Mouse (Mus musculus) cerebellum, adult 2 months (tissue): ENCODE measurements around the gene Rab14. TPM values are rescaled to one million over a fixed set of nuclear protein-coding genes. Genes with fewer than 3 reads are reported as not detected.

ENCODE experiments used
- DNase-seq, 2 experiments: peaks; one replicate each; pipeline ENCODE4 v3.0.0; 2021
- H3K27ac ChIP-seq: fragments of 200-500 bp; 2 replicates; pipeline ENCODE4 v1.5.1; 2012; ENCODE audit warnings: low read length, control low read depth, inconsistent platforms; ENCODE audit not compliant: insufficient read depth
- H3K27me3 ChIP-seq: fragments of 200-500 bp; 2 replicates; pipeline ENCODE4 v1.6.1; 2012; ENCODE audit warnings: inconsistent platforms, mild to moderate bottlenecking, low read length, moderate library complexity; ENCODE audit not compliant: control insufficient read depth, insufficient read depth
- H3K4me1 ChIP-seq: fragments of 200-500 bp; 2 replicates; pipeline ENCODE4 v1.6.1; 2011; ENCODE audit warnings: low read length; ENCODE audit not compliant: control insufficient read depth, insufficient read depth
- H3K4me3 ChIP-seq: fragments of 200-500 bp; replicated peaks from 2 replicates; pipeline ENCODE3; 2011; ENCODE audit warnings: mild to moderate bottlenecking, low read depth, low read length, control low read depth; ENCODE audit not compliant: insufficient read depth
- CTCF ChIP-seq: fragments of 200-500 bp; IDR thresholded peaks from 2 replicates; pipeline ENCODE4 v1.5.1; 2011; ENCODE audit warnings: low read depth, mild to moderate bottlenecking, control low read depth, low read length, moderate library complexity, borderline replicate concordance; ENCODE audit not compliant: insufficient read depth
- POLR2A ChIP-seq: fragments of 200-500 bp; IDR thresholded peaks from 2 replicates; pipeline ENCODE4 v1.6.1; 2011; ENCODE audit warnings: low read length, control low read depth, borderline replicate concordance; ENCODE audit not compliant: insufficient read depth
- WGBS: fragments of 180-500 bp; shearing (Covaris S2); methylation state at CpG from one replicate; pipeline ENCODE4 v1.1.7; 2018; 5-methylcytosine and 5-hydroxymethylcytosine counted together
- polyA plus RNA-seq: library from polyadenylated mRNA; depleted of rRNA; stranded (reverse); fragments of >200 nt; gene quantifications from 2 replicates; pipeline ENCODE4 v1.2.3, GENCODE M21; 2012; rRNA removed

Gene Rab14
- polyA plus RNA-seq, 1 experiment: 165 TPM

GRCm38 (mm10) chr2:35138576-35138975 lies 62.3 kb downstream of the Rab14 start:
- H3K27ac ChIP-seq: no peak overlapping the region
- TF ChIP-seq CTCF: no peak
- no peak for TF ChIP-seq POLR2A
- DNase-seq: no peak
- no peaks in the 10 kb centered on the region for H3K4me1 ChIP-seq
- H3K27me3 ChIP-seq: no peaks in the 10 kb centered on the region
- WGBS: 96% methylated on average over 1 of the region's 1 CpGs
- no peak overlapping the region for H3K4me3 ChIP-seq

DNA sequence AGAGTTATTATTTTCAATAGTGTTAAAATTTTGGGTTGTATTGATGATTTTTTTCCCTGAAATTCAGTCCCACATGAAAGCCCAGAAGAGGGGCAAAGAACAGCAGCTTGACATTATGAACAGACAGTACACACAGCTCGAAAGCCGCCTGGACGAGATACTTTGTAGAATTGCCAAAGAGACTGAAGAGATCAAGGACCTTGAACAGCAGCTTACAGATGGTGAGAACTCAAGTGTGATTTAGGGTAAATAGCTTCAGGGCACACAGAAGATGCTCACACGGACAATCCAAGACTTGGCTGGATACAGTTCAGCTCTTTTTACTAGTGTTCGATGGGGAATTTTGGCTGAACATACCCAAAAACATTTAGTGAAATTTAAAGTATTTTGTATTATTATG lies 67.0 kb downstream of the Rab14 start:
- Histone ChIP-seq H3K27me3 (no peaks in the 10 kb centered on the region), H3K4me1 (no peaks in the 10 kb centered on the region), H3K27ac (no peak overlapping the region), H3K4me3 (no peak overlapping the region)
- 24% methylated on average over 5 of the region's 5 CpGs for WGBS
- no peak for DNase-seq
- TF ChIP-seq CTCF (no peak), POLR2A (no peak)

DNA sequence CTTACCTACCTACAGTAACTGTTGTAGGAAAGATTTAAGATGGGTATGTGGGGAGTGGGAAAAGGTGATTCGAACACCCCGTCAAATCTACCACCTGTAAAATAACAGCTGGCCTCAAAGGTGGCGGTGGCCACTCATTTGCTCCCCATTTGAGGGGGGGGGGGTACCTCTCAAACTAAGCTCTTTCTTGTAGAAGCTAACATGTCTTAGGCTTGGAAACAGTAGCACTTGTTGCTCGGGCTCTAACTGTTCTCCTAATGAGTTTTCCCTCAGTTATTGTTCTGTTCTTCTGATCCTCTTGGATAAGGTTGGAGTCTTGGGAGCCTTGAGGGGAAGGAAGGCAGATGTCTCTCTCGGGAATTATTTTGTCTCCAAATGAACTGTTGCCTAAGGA lies 68.3 kb downstream of the Rab14 start:
- Histone ChIP-seq H3K27ac (no peak overlapping the region), H3K4me3 (no peak overlapping the region), H3K27me3 (no peaks in the 10 kb centered on the region), H3K4me1 (no peaks in the 10 kb centered on the region)
- TF ChIP-seq POLR2A: no peak
- TF ChIP-seq CTCF: no peak
- WGBS: 17% methylated on average over 5 of the region's 5 CpGs
- no peak for DNase-seq

DNA sequence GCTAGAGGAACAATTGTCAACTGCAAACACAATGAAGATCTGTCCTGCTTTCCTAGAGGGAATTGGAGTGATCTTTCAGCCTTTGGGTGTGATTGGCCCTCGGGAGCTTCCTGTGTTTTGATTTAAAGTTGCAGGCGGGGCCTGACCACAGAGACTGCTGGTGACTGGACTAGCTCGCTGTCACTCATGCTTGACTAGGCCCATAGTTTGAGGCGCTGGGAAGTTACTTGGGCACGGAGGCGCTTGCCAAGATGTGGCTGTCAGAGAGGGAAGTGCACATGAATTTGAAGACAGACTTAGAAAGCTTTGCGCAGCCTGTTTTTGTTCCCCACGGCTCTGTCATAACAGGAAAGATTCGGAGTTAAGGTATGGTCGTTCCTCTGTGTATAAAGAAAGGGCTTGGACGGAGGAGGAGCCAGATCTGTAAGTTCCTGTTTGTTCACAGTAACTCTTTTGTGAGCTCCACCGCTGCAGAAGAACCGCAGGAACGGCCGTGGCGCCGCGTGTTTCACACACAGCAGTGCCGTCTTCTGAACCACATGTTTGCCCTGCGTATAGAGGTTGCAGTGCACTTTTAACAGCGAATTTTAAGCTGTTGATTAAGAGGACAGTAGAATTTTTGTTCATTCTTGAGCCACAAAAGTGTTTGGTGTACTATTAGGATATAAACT lies 68.8 kb downstream of the Rab14 start:
- TF ChIP-seq CTCF (no peak), POLR2A (no peak)
- Histone ChIP-seq H3K27me3 (no peaks in the 10 kb centered on the region), H3K4me3 (peak overlapping the region; percentile 55), H3K27ac (no peak overlapping the region), H3K4me1 (no peaks in the 10 kb centered on the region)
- DNase-seq: peak; percentile 88 to 91
- 2% methylated on average over 21 of the region's 21 CpGs for WGBS

DNA sequence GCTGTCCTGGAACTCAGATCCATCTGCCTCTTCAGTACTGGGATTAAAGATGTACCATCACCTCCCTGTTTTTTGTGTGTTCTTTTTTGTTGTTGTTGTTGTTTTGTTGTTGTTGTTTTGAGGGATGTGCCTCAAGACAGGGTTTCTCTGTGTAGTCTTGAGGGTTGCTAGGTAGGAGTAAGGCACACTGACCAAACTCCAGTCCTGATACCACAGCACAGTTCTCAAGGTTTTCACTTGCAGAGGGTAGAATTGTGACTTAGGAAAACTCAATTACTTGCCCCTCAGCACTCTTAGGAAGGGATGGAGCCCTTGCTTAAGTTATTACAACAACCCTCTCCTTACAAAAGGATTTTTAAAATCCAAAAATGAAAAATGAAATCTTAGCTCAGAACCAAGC lies 69.4 kb downstream of the Rab14 start:
- no peak overlapping the region for H3K4me3 ChIP-seq
- H3K27ac ChIP-seq: no peak overlapping the region
- DNase-seq: no peak
- no peaks in the 10 kb centered on the region for H3K27me3 ChIP-seq
- TF ChIP-seq CTCF (no peak), POLR2A (no peak)
- no peaks in the 10 kb centered on the region for H3K4me1 ChIP-seq

Other genes starting within 250 kb of the Rab14 start
- 8.4 and 9.1 TPM in 2 replicates for gene Traf1, start 239.3 kb downstream of the Rab14 start, polyA plus RNA-seq
- 0.59 and 1.1 TPM in 2 replicates for gene Hc, start 139.7 kb downstream of the Rab14 start, polyA plus RNA-seq
- gene AI182371, start 99.6 kb downstream of the Rab14 start, polyA plus RNA-seq: 0.57 and 0.63 TPM in 2 replicates
- gene Cntrl, start 91.6 kb downstream of the Rab14 start, polyA plus RNA-seq: 15.1 and 15.7 TPM in 2 replicates
- gene Gsn, start 55.3 kb upstream of the Rab14 start, polyA plus RNA-seq: 119 and 127 TPM in 2 replicates
- gene Stom, start 135.9 kb upstream of the Rab14 start, polyA plus RNA-seq: 14.9 and 17.0 TPM in 2 replicates
- not detected in 2 replicates for gene 4930568D16Rik, start 166.6 kb upstream of the Rab14 start, polyA plus RNA-seq
- not detected in 2 replicates for gene 4930402F06Rik, start 196.1 kb upstream of the Rab14 start, polyA plus RNA-seq